Mouse (Mus musculus) kidney, postnatal 0 days (tissue): ENCODE data around the gene M6pr. TPM values are rescaled to one million over a fixed set of nuclear protein-coding genes. Genes with fewer than 3 reads are reported as not detected.
A peak's percentile ranks its signal among the peaks of the same experiment; 100 is the strongest.

Source experiments
- ATAC-seq: fragments of 200-750 bp; cut with Nextera tagmentation; replicated peaks from 2 replicates; pipeline ENCODE4 v1.8.0; 2017; ENCODE audit warnings: low read depth, moderate number of reproducible peaks, moderate TSS enrichment, moderate library complexity; ENCODE audit not compliant: low FRiP score
- DNase-seq: peaks from one replicate; pipeline ENCODE4 v3.0.0-alpha.2; 2016; ENCODE audit warnings: low spot score
- H3K27ac ChIP-seq: fragments of 300-500 bp; sonication (generic); 2 replicates; pipeline ENCODE4 v1.5.1; 2014; ENCODE audit warnings: mild to moderate bottlenecking
- H3K27me3 ChIP-seq: fragments of 300-500 bp; sonication (generic); 2 replicates; pipeline ENCODE4 v1.6.1; 2014; ENCODE audit warnings: low read length, mixed read lengths; ENCODE audit not compliant: insufficient read depth
- H3K36me3 ChIP-seq: fragments of 300-500 bp; sonication (generic); 2 replicates; pipeline ENCODE4 v1.6.1; 2014; ENCODE audit warnings: low read length, mixed read lengths; ENCODE audit not compliant: insufficient read depth
- H3K4me1 ChIP-seq: fragments of 300-500 bp; sonication (generic); replicated peaks from 2 replicates; pipeline ENCODE4 v1.6.1; 2014; ENCODE audit warnings: antibody characterized with exemption, low read length, mixed read lengths; ENCODE audit not compliant: insufficient read depth
- H3K4me2 ChIP-seq: fragments of 300-500 bp; sonication (generic); 2 replicates; pipeline ENCODE4 v1.6.1; 2014; ENCODE audit warnings: mild to moderate bottlenecking, low read length, moderate library complexity, mixed read lengths
- H3K4me3 ChIP-seq: fragments of 300-500 bp; sonication (generic); replicated peaks from 2 replicates; pipeline ENCODE4 v1.5.1; 2014; ENCODE audit warnings: low read depth, low read length
- H3K9ac ChIP-seq: fragments of 300-500 bp; sonication (generic); 2 replicates; pipeline ENCODE4 v1.6.1; 2014; ENCODE audit warnings: low read depth, low read length
- H3K9me3 ChIP-seq: fragments of 300-500 bp; sonication (generic); replicated peaks from 2 replicates; pipeline ENCODE4 v1.6.1; 2016; ENCODE audit warnings: low read length, inconsistent platforms, mixed read lengths
- CTCF ChIP-seq: IDR thresholded peaks from 2 replicates; pipeline ENCODE4 v1.5.1; 2016; ENCODE audit warnings: antibody characterized with exemption, low read depth, mild to moderate bottlenecking, moderate library complexity
- WGBS: fragments of 180-500 bp; shearing (Covaris S2); extraction: QIAGEN DNeasy Blood & Tissue Kit; methylation state at CpG from one replicate; pipeline ENCODE4 v1.1.7; 2014; 5-methylcytosine and 5-hydroxymethylcytosine counted together
- polyA plus RNA-seq: library from polyadenylated mRNA; unstranded; fragments of >200 nt; fragmentation: Nextera tagmentation; extraction: Ambion mirVana; gene quantifications from 2 replicates; pipeline ENCODE4 v1.2.1, GENCODE M21; 2015

M6pr gene
- polyA plus RNA-seq, 1 experiment from 2014 or later, result 130 TPM

GRCm38 (mm10) chr6:122302661-122303060, 5.9 kb upstream of the M6pr start:
- Histone ChIP-seq H3K27ac (no peak overlapping the region), H3K27me3 (no peaks in the 10 kb centered on the region), H3K4me2 (no peak overlapping the region), H3K4me3 (no peak overlapping the region), H3K4me1 (no peaks in the 10 kb centered on the region), H3K9ac (no peak overlapping the region), H3K9me3 (no peaks in the 10 kb centered on the region), H3K36me3 (no peaks in the 10 kb centered on the region)
- 81% methylated on average over 4 of the region's 4 CpGs for WGBS
- DNase-seq, result no peak
- no peak for TF ChIP-seq CTCF
- ATAC-seq, result no peak

GRCm38 (mm10) chr6:122303526-122303925, 5.0 kb upstream of the M6pr start:
- H3K27ac ChIP-seq, result no peak overlapping the region
- no peak for TF ChIP-seq CTCF
- WGBS, result 71% methylated on average over 9 of the region's 9 CpGs
- H3K36me3 ChIP-seq, result no peaks in the 10 kb centered on the region
- H3K4me2 ChIP-seq, result no peak overlapping the region
- no peak overlapping the region for H3K4me3 ChIP-seq
- no peaks in the 10 kb centered on the region for H3K4me1 ChIP-seq
- H3K9ac ChIP-seq, result no peak overlapping the region
- no peaks in the 10 kb centered on the region for H3K27me3 ChIP-seq
- DNase-seq (no peak), ATAC-seq (no peak)
- no peaks in the 10 kb centered on the region for H3K9me3 ChIP-seq

- Histone ChIP-seq H3K36me3 (no peaks in the 10 kb centered on the region), H3K9me3 (no peaks in the 10 kb centered on the region), H3K27ac (no peak overlapping the region), H3K4me3 (no peak overlapping the region), H3K4me1 (no peaks in the 10 kb centered on the region), H3K27me3 (no peaks in the 10 kb centered on the region), H3K9ac (no peak overlapping the region), H3K4me2 (no peak overlapping the region)
- WGBS, result 37% methylated on average over 6 of the region's 6 CpGs
- peak; percentile 87 for TF ChIP-seq CTCF
- peak; percentile 82 for DNase-seq
- ATAC-seq, result no peak
Observed at GRCm38 (mm10) chr6:122304355-122304754, 4.2 kb upstream of the M6pr start.

- Histone ChIP-seq H3K27ac (no peak overlapping the region), H3K27me3 (no peaks in the 10 kb centered on the region), H3K9me3 (no peaks in the 10 kb centered on the region), H3K9ac (no peak overlapping the region), H3K4me1 (peaks cover 4% of the 10 kb centered on the region; the same call in 1 of the 2 replicates), H3K4me3 (no peak overlapping the region), H3K36me3 (no peaks in the 10 kb centered on the region), H3K4me2 (no peak overlapping the region)
- no peak for TF ChIP-seq CTCF
- ATAC-seq (no peak), DNase-seq (no peak)
- 80% methylated on average over 12 of the region's 12 CpGs for WGBS
Observed at GRCm38 (mm10) chr6:122304790-122305555, 3.5 kb upstream of the M6pr start.

GRCm38 (mm10) chr6:122306707-122307106, 1.8 kb upstream of the M6pr start:
- Histone ChIP-seq H3K4me1 (peaks cover 10% of the 10 kb centered on the region; the same call in 1 of the 2 replicates), H3K27ac (no peak overlapping the region), H3K9me3 (no peaks in the 10 kb centered on the region), H3K27me3 (no peaks in the 10 kb centered on the region), H3K36me3 (no peaks in the 10 kb centered on the region), H3K4me3 (no peak overlapping the region), H3K4me2 (no peak overlapping the region), H3K9ac (no peak overlapping the region)
- 91% methylated on average over 4 of the region's 4 CpGs for WGBS
- no peak for ATAC-seq
- no peak for DNase-seq
- no peak for TF ChIP-seq CTCF

GRCm38 (mm10) chr6:122308136-122308504, 400 bp upstream of the M6pr start:
- Histone ChIP-seq H3K4me1 (peaks cover 10% of the 10 kb centered on the region; the same call in 1 of the 2 replicates), H3K27me3 (no peaks in the 10 kb centered on the region), H3K4me2 (no peak overlapping the region), H3K27ac (no peak overlapping the region), H3K9me3 (no peaks in the 10 kb centered on the region), H3K36me3 (peaks cover 5% of the 10 kb centered on the region; the same call in 1 of the 2 replicates), H3K4me3 (no peak overlapping the region), H3K9ac (no peak overlapping the region)
- 68% methylated on average over 6 of the region's 6 CpGs for WGBS
- TF ChIP-seq CTCF, result no peak
- ATAC-seq (no peak; the same call in 1 of the 2 replicates), DNase-seq (no peak)
